Mouse (Mus musculus): ENCODE data around the gene Shf. TPM values are rescaled to one million over a fixed set of nuclear protein-coding genes. Genes with fewer than 3 reads are reported as not detected.

Shf gene
- polyA plus RNA-seq, 1 experiment from 2014 or later = 4.3 TPM

GRCm38 (mm10) chr2:122367701-122368080 is 1.3 kb downstream of the Shf start:
- Histone ChIP-seq H3K4me2 (peak overlapping the region; percentile 80), H3K9me3 (no peaks in the 10 kb centered on the region), H3K4me3 (peak overlapping the region; percentile 84), H3K9ac (peak overlapping the region; percentile 92; the same call in 1 of the 2 replicates), H3K27me3 (0 out of 2 replicates have a peak, but pooled peaks cover 4% of the 10 kb centered on the region), H3K27ac (no peak overlapping the region), H3K4me1 (peaks cover 30% of the 10 kb centered on the region), H3K36me3 (peaks cover 12% of the 10 kb centered on the region)
- 8% methylated on average over 4 of the region's 4 CpGs for WGBS
- ATAC-seq (ENCODE audit: insufficient number of reproducible peaks, low FRiP score, low TSS enrichment, low read depth) = no peak

GRCm38 (mm10) chr2:122367181-122367580 is 1.8 kb downstream of the Shf start:
- ATAC-seq (ENCODE audit: insufficient number of reproducible peaks, low FRiP score, low TSS enrichment, low read depth) = no peak
- 25% methylated on average over 4 of the region's 4 CpGs for WGBS
- H3K9ac ChIP-seq = no peak overlapping the region
- 0 out of 2 replicates have a peak, but pooled peaks cover 4% of the 10 kb centered on the region for H3K27me3 ChIP-seq
- H3K4me1 ChIP-seq = peaks cover 35% of the 10 kb centered on the region
- H3K27ac ChIP-seq = no peak overlapping the region
- peak overlapping the region; percentile 80 for H3K4me2 ChIP-seq
- peaks cover 12% of the 10 kb centered on the region for H3K36me3 ChIP-seq
- H3K4me3 ChIP-seq = peak overlapping the region; percentile 84
- H3K9me3 ChIP-seq = no peaks in the 10 kb centered on the region

- peaks cover 12% of the 10 kb centered on the region for H3K36me3 ChIP-seq
- WGBS = 40% methylated on average over 5 of the region's 5 CpGs
- 0 out of 2 replicates have a peak, but pooled peaks cover 4% of the 10 kb centered on the region for H3K27me3 ChIP-seq
- H3K27ac ChIP-seq = no peak overlapping the region
- H3K4me3 ChIP-seq = peak overlapping the region; percentile 8; the same call in 1 of the 2 replicates
- ATAC-seq (ENCODE audit: insufficient number of reproducible peaks, low FRiP score, low TSS enrichment, low read depth) = no peak
- no peaks in the 10 kb centered on the region for H3K9me3 ChIP-seq
- 0 out of 2 replicates have a peak overlapping the region, but pooled peaks have one; percentile 15 for H3K9ac ChIP-seq
- peaks cover 38% of the 10 kb centered on the region for H3K4me1 ChIP-seq
- peak overlapping the region; percentile 80; the same call in 1 of the 2 replicates for H3K4me2 ChIP-seq
Observed at GRCm38 (mm10) chr2:122366706-122367105, 2.3 kb downstream of the Shf start.

- WGBS = 70% methylated on average over 3 of the region's 3 CpGs
- no peak for ATAC-seq (ENCODE audit: insufficient number of reproducible peaks, low FRiP score, low TSS enrichment, low read depth)
- Histone ChIP-seq H3K4me2 (no peak overlapping the region), H3K36me3 (peaks cover 12% of the 10 kb centered on the region), H3K9ac (no peak overlapping the region), H3K27me3 (0 out of 2 replicates have a peak, but pooled peaks cover 4% of the 10 kb centered on the region), H3K4me1 (peaks cover 38% of the 10 kb centered on the region), H3K9me3 (no peaks in the 10 kb centered on the region), H3K4me3 (no peak overlapping the region), H3K27ac (no peak overlapping the region)
Observed at GRCm38 (mm10) chr2:122366039-122366438, 2.9 kb downstream of the Shf start.

- no peak for ATAC-seq (ENCODE audit: insufficient number of reproducible peaks, low FRiP score, low TSS enrichment, low read depth)
- Histone ChIP-seq H3K9ac (no peak overlapping the region), H3K27ac (no peak overlapping the region), H3K9me3 (no peaks in the 10 kb centered on the region), H3K36me3 (peaks cover 12% of the 10 kb centered on the region), H3K4me2 (no peak overlapping the region), H3K4me1 (peaks cover 40% of the 10 kb centered on the region), H3K4me3 (no peak overlapping the region), H3K27me3 (no peaks in the 10 kb centered on the region)
- 83% methylated on average over 10 of the region's 10 CpGs for WGBS
Observed at GRCm38 (mm10) chr2:122365244-122365866, 3.6 kb downstream of the Shf start.

- Histone ChIP-seq H3K9ac (no peak overlapping the region), H3K27me3 (no peaks in the 10 kb centered on the region), H3K4me1 (peaks cover 40% of the 10 kb centered on the region), H3K27ac (no peak overlapping the region), H3K36me3 (peaks cover 12% of the 10 kb centered on the region), H3K4me3 (no peak overlapping the region), H3K9me3 (no peaks in the 10 kb centered on the region), H3K4me2 (no peak overlapping the region)
- 84% methylated on average over 3 of the region's 3 CpGs for WGBS
- ATAC-seq (ENCODE audit: insufficient number of reproducible peaks, low FRiP score, low TSS enrichment, low read depth) = no peak
Observed at GRCm38 (mm10) chr2:122364352-122364944, 4.5 kb downstream of the Shf start.

GRCm38 (mm10) chr2:122362622-122363523 is 6.1 kb downstream of the Shf start:
- peaks cover 34% of the 10 kb centered on the region for H3K4me1 ChIP-seq
- peaks cover 18% of the 10 kb centered on the region for H3K36me3 ChIP-seq
- no peak overlapping the region for H3K27ac ChIP-seq
- H3K27me3 ChIP-seq = no peaks in the 10 kb centered on the region
- H3K4me3 ChIP-seq = no peak overlapping the region
- no peak for ATAC-seq (ENCODE audit: insufficient number of reproducible peaks, low FRiP score, low TSS enrichment, low read depth)
- no peak overlapping the region for H3K4me2 ChIP-seq
- 85% methylated on average over 13 of the region's 13 CpGs for WGBS
- no peak overlapping the region for H3K9ac ChIP-seq
- no peaks in the 10 kb centered on the region for H3K9me3 ChIP-seq

GRCm38 (mm10) chr2:122361868-122362621 is 6.9 kb downstream of the Shf start:
- H3K4me1 ChIP-seq = peaks cover 26% of the 10 kb centered on the region
- 57% methylated on average over 10 of the region's 10 CpGs for WGBS
- no peak overlapping the region for H3K9ac ChIP-seq
- no peak overlapping the region for H3K27ac ChIP-seq
- H3K4me3 ChIP-seq = no peak overlapping the region
- no peak overlapping the region for H3K4me2 ChIP-seq
- 0 out of 2 replicates have a peak, but pooled peaks have one; percentile 35 for ATAC-seq (ENCODE audit: insufficient number of reproducible peaks, low FRiP score, low TSS enrichment, low read depth)
- peaks cover 22% of the 10 kb centered on the region for H3K36me3 ChIP-seq
- H3K27me3 ChIP-seq = no peaks in the 10 kb centered on the region
- H3K9me3 ChIP-seq = no peaks in the 10 kb centered on the region

- 85% methylated on average over 6 of the region's 6 CpGs for WGBS
- no peaks in the 10 kb centered on the region for H3K9me3 ChIP-seq
- H3K4me3 ChIP-seq = no peak overlapping the region
- no peak for ATAC-seq (ENCODE audit: insufficient number of reproducible peaks, low FRiP score, low TSS enrichment, low read depth)
- H3K27me3 ChIP-seq = no peaks in the 10 kb centered on the region
- H3K9ac ChIP-seq = no peak overlapping the region
- H3K36me3 ChIP-seq = peaks cover 31% of the 10 kb centered on the region
- peaks cover 17% of the 10 kb centered on the region for H3K4me1 ChIP-seq
- no peak overlapping the region for H3K27ac ChIP-seq
- H3K4me2 ChIP-seq = no peak overlapping the region
Observed at GRCm38 (mm10) chr2:122361181-122361580, 7.8 kb downstream of the Shf start.

GRCm38 (mm10) chr2:122360310-122360709 is 8.7 kb downstream of the Shf start:
- WGBS = 80% methylated on average over 6 of the region's 6 CpGs
- Histone ChIP-seq H3K9ac (no peak overlapping the region), H3K4me2 (no peak overlapping the region), H3K27ac (no peak overlapping the region), H3K9me3 (no peaks in the 10 kb centered on the region), H3K36me3 (peaks cover 32% of the 10 kb centered on the region), H3K4me1 (0 out of 2 replicates have a peak, but pooled peaks cover 12% of the 10 kb centered on the region), H3K27me3 (no peaks in the 10 kb centered on the region), H3K4me3 (no peak overlapping the region)
- ATAC-seq (ENCODE audit: insufficient number of reproducible peaks, low FRiP score, low TSS enrichment, low read depth) = no peak

- Histone ChIP-seq H3K9me3 (no peaks in the 10 kb centered on the region), H3K4me1 (peaks cover 15% of the 10 kb centered on the region), H3K36me3 (peaks cover 47% of the 10 kb centered on the region), H3K4me3 (no peak overlapping the region), H3K9ac (no peak overlapping the region), H3K4me2 (no peak overlapping the region), H3K27ac (no peak overlapping the region), H3K27me3 (no peaks in the 10 kb centered on the region)
- no peak for ATAC-seq (ENCODE audit: insufficient number of reproducible peaks, low FRiP score, low TSS enrichment, low read depth)
- WGBS = 72% methylated on average over 3 of the region's 3 CpGs
Observed at GRCm38 (mm10) chr2:122356187-122356586, 12.8 kb downstream of the Shf start.

Data from limb, embryonic 15.5 days (tissue).